Mouse (Mus musculus): ENCODE results near the gene Unc13a. TPM values are rescaled to one million over a fixed set of nuclear protein-coding genes. Genes with fewer than 3 reads are reported as not detected.
A peak's percentile ranks its signal among the peaks of the same experiment; 100 is the strongest.
"Not testable (repeated sequence)": the region's sequence is repeated elsewhere in the genome, so short reads cannot be mapped to it uniquely, and the experiment has no call there.

Gene Unc13a
- 1 to 10 TPM; 1.3 to 1.4 TPM for total RNA-seq (2021)

GRCm38 (mm10) chr8:71671549-71671965 is at the start of gene Unc13a:
TSS of gene Unc13a (minus strand) at chr8:71671757.
- peak; percentile 96 for DNase-seq

- DNase-seq = no peak
Observed at GRCm38 (mm10) chr8:71719928-71720457, 48.4 kb upstream of the Unc13a start.

DNA sequence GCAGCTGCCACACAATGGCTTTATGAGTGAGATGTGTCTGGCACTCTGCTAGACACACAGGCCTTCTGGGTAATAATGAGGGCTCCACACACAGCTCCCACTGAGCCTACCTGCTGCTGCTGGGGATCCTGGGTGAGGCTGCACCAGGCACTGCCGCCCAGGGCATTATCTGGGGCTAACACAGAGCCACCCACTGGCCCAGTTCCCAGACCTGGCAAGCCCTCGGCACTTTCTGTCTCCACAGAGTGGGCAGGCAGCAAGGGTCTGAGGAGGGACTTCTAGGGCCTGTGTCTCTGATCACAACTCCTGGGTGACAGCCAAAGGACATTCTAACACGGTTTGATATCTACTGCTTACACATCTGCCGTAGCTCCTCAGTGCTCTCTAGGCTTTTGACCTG is 47.7 kb upstream of the Unc13a start:
- DNase-seq = peak; percentile 70

- no peak for DNase-seq
Observed at GRCm38 (mm10) chr8:71718252-71718651, 46.7 kb upstream of the Unc13a start.

DNA sequence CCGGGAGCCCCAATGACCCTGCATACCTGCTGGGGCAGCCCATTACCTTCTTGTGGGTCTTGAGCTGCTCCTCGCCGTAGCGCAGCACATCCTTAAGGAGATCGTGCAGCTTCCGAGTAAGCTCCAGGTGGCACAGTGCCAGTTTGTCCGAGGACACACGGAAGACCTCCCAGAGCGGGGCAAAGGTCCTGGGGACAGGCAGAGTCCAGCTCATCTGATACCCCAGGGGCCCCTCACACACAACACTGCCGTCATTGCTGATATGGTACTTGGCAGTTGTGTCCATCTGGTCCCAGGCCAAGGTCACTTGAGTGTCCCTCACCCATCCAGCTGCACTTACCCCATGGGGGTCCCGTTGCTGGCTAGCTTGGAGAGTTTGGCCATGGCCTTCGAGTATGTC is 45.5 kb upstream of the Unc13a start:
- DNase-seq = peak; percentile 59

DNA sequence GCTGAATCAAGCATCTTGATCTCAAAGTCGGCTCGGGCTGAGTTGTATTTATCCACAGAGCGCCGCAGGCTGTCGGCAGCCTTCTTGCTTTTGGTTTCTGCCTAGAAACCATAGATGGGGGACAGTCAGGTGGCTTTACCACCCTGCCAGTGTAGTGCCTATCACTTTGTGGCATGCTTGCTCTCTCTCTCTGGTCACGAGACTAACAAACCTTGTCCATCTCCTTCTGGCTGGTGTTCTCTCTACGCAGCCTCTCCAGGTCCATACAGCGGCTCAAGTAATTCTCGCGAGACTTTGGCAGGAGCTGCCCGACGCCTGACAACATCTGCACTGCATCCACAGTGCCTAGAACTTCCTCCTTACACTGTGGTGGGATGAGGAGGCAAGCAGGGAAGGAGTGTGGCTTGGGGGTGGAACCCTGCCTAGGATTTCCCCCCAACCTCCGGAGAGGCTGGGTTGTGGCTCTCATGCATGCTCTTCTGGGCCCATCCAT is 45.0 kb upstream of the Unc13a start:
- DNase-seq = no peak

DNA sequence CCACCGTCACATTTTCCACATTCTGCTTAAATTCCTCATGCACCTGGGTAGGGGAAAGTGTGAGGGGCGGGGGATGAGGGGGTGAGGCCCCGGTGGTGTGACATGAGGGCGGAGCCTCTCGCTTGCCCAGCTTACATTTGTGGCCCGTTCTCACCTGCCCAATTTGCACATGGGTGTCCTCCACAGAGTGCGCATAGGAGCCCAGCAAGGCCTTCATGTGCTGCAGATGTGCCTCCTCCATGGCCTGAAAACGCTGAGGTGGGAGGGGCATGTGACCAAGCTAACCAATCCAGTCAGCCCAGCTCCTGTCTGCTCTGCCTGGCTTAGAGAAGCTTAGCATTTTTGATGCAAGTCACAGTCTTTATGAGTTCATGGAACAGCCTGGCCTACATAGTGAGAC is 44.0 kb upstream of the Unc13a start:
- no peak for DNase-seq

DNA sequence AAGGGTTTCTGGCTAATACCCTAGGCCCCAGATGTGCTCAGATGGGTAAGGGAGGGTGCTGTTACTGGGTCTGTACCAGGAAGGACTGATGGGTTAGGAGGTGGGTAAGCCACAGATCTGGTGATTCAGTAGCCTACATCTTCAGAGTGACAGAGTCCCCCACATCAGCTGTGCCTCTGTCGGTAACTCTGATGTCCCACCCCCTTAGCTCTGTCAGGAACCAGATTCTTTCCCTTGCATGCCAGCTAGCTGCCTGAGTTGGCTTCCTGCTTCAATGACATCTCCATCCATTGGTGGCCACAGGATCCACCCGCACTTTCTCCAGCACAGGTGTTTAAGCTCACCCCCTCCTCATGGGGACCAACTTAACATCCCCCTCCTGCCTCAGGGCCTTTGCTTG is 40.0 kb upstream of the Unc13a start:
- no peak for DNase-seq

DNA sequence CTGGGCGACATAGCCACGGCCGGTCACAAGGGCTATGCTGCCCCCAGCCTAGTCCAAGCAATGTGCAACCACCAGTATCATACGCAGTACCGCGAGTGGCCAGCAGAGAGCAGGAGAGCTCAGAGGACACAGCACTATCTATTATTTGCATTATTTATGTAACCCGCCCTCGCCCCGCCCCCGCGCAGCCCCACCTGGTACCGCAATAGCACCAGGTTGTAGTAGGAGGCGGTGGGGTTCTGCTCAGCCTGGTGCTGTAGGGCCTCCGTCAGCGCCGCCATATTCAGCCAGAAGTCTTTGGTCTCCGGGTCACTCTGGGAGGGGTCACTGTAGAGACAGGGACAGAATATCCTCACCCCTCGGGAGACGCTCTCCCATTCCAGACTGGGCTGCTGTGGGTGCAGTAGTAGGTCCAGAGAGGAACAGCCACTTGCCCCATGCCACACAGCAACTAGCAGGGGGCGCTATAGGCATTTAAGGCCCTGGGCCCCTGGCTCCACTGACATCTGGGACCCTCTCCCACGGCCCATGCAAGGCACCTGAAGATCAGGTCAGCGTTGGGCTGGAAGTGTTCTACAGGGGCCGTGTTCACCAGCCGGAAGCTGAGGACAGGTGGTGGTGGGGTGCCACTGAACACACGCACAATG is 38.4 kb upstream of the Unc13a start:
- DNase-seq = peak; percentile 90

GRCm38 (mm10) chr8:71709134-71709799 is 37.7 kb upstream of the Unc13a start:
- DNase-seq = no peak

GRCm38 (mm10) chr8:71707874-71708273 is 36.3 kb upstream of the Unc13a start:
- DNase-seq = peak; percentile 66

DNA sequence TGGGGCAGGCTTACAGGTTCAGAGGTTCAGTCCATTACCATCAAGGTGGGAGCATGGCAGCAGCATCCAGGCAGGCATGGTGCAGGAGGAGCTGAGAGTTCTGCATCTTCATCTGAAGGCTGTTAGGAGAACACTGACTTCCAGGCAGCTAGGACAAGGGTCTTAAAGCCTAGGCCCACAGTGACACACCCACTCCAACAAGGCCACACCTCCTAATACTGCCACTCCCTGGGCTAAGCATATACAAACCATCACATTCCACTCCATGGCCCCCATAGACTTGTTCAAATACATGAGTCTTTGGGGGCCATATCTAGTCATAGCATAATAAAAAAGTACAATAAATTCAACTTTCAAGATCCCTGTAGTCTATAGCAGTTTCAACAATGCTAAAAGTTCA is 31.8 kb upstream of the Unc13a start:
- not testable (repeated sequence) for DNase-seq

- no peak for DNase-seq
Observed at GRCm38 (mm10) chr8:71702923-71703322, 31.4 kb upstream of the Unc13a start.

GRCm38 (mm10) chr8:71702087-71702432 is 30.5 kb upstream of the Unc13a start:
- no peak for DNase-seq

DNA sequence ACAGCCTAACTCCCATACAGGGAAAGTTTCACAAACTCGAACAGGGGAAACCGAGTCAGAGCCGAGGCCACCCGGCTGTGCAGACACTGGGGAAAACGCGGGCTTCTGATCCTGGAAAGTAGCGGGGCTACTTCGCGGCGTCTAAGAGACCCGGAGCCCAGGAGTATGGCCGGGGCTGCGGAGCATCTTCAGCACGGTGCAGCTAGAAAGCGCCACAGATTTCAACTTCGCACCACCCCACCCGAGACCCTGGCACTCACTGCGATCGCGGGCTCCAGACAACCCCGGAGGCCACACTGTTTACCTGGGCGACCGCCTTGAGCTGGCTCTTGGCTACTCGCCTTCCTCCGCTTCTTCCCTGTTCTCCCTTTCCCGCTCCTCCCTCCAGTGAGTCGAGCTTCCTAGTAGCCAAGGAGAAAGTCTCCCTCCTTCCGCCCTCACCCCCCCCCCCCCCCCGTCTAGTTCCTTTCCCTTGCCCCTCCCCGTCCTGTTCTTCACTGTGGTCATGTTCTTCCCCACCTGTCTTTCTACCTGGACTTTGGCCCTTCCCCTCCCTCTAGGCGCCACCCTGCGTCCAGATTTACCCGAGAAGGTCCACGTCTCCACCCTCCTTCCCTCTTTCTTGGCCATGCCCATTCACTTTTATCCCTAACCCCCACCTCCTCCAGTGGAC is 30.0 kb upstream of the Unc13a start, which contains the start of gene B3gnt3:
TSS of gene B3gnt3 (minus strand) at position 376 of the 673 bp plus-strand sequence.
- no peak for DNase-seq

GRCm38 (mm10) chr8:71700493-71701269 is 29.1 kb upstream of the Unc13a start:
- DNase-seq = no peak

DNA sequence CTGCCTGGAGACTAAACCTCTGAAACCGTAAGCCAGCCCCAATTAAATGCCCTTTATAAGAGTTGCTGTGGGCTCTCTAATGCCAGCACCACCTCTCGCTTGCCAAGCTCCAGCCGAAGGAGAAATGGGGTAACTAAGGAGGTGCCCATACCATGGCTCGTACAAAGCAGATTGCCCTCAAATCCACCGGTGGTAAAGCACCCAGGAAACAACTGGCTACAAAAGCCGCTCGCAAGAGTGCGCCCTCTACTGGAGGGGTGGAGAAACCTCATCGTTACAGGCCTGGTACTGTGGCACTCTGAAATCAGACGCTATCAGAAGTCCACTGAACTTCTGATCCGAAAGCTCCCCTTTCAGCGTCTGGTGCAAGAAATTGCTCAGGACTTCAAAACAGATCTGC is 23.9 kb upstream of the Unc13a start:
- not testable (repeated sequence) for DNase-seq

DNA sequence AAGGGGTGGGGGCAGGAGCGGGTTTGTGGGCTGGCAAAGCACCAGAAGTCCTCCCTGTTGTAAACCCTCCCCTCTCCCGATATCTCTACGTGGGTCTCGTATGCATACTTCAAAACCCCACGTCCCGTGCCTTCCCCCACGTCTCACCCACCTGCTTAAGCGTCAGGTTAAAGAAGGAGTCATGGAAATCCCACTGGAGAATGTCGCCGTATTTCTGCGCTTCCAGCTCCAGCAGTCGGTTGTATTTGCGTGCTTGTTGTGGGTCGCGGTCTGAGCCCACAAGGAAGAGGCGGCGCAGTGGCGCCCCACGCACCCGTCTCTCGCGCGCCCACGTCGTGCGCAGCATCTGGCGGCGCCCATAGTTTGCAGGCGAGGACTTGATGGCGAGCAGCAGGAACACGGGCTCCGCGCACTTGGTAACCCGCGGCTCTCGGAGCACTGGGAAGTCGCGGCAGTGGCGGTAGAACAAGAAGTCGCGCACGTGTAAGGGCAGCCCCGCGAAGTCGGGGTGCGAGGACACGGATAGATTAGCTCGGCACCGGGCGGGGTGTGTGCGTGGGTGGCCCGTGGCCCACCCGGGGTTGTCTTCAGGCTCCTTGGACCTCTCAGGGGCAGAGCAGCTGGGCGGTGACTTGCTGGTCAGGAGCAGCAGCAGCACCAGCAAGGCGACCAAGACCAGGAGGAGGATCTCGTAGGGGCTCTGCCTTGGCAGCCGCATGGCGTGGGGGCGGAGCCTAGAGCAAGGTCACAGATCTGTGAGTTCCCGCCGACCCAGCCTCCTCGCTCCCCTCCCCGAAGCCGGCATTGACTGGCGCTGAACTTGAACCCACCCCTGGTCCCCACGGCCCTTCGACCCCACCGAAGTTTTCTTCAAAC is 21.8 kb upstream of the Unc13a start:
- no peak for DNase-seq

GRCm38 (mm10) chr8:71692509-71692908 is 21.0 kb upstream of the Unc13a start:
- no peak for DNase-seq

DNA sequence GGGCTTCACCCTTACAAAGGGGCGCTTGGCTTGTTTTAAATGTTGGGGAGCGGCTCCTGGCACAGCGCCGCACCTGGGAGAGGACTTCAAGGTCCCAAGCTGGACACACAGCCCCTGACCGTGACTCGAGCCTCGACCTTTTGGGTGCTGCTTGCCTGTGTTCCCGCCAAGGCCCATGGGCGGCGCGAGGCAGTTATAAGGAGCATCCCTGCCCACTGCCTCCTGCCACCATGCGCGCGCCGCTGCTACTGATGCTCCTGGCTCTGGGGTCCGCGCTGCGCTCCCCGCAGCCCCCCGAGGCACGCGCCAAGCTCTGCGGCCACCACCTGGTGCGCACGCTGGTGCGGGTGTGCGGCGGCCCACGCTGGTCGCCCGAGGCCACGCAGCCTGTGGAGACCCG is 17.5 kb upstream of the Unc13a start, which contains the start of gene Insl3:
TSS of gene Insl3 (plus strand) at position 187 of the 400 bp plus-strand sequence.
- no peak for DNase-seq

DNA sequence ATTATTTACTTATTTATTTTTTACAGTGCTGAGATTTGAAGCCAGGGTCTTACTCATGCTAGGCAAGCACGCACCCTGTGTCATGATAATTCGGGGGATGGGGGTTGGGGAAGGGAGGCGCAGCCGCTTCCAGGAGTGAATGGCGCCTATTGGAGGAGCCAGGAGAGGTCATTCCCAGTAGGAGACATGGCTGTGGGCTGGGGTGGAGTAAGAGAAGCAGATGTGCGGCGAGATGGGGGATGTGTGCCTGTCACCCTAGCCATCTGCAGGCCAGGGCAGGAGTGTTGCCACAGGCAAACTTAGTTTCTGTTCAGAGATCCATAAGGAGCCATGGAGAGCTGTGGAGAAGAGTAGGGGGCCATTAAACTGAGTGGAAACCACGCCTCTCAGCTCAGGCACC is 16.1 kb upstream of the Unc13a start:
- no peak for DNase-seq
